Mouse (Mus musculus) ES-Bruce4 (cell line): ENCODE data around the gene Fam69a.

Source experiments
- CTCF ChIP-seq: IDR thresholded peaks from one replicate; pipeline ENCODE4 v1.8.1; 2011; ENCODE audit warnings: low read depth, low read length
- EP300 ChIP-seq: IDR thresholded peaks from 2 replicates; pipeline ENCODE4 v1.6.1; 2011; ENCODE audit warnings: low read depth, low read length; ENCODE audit not compliant: insufficient read depth
- POLR2A ChIP-seq: IDR thresholded peaks from one replicate; pipeline ENCODE4 v1.8.1; 2011; ENCODE audit warnings: low read length; ENCODE audit not compliant: insufficient read depth

DNA sequence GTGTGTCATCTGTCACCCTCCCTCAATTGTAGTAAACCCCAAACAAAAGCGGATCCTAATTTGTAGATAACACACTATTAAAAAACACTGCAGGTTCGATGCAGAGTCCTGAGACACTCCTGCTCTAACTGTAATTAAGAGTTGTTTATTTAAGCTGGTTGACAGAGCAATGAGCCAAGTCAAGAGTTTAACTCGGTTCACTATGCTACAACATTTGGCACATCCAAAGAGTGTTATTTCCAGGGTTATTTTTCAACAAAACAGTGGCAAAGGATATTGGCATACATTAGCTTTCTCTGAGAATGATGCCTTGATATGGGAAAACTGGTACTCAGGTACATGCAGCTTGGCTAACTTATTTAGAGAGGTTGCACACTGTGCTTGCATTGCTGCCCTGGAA is 4.9 kb downstream of the Fam69a start:
- TF ChIP-seq CTCF, result no peak
- TF ChIP-seq POLR2A, result no peak
- no peak for TF ChIP-seq EP300
